Mouse (Mus musculus) olfactory bulb, adult 2 months (tissue): Measurements from ENCODE around the gene Grm8.

Experiments
- CTCF ChIP-seq: fragments of 200-500 bp; IDR thresholded peaks from 2 replicates; pipeline ENCODE4 v1.5.1; 2012; ENCODE audit warnings: low read depth, mild to moderate bottlenecking, low read length, moderate library complexity; ENCODE audit not compliant: insufficient read depth
- POLR2A ChIP-seq: fragments of 200-500 bp; IDR thresholded peaks from 2 replicates; pipeline ENCODE4 v1.6.1; 2012; ENCODE audit warnings: mild to moderate bottlenecking, low read depth, low read length, moderate library complexity; ENCODE audit not compliant: insufficient read depth

DNA sequence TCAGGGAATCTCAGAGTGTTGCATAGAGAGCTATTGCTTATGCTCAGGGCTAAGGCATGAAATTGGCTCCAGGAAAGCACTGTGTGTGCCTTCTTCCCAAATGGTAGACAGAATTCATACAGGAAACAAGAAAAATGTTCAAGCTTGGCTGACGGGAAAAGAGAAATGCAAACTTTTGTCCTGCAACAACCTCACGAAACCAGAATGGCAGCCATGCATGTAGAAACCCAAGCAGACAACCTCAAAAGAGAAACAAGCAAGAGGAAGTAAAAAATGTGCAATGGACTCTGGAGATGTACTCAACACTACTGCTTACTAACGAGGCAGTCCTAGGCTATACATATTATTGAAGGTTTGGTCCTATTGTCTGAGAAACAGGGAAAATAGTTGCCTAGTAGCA is 167.9 kb downstream of the Grm8 start:
- TF ChIP-seq CTCF (no peak), POLR2A (no peak)
